Mouse (Mus musculus): Measurements from ENCODE around the gene Olfr50.

Olfr50 gene

GRCm38 (mm10) chr2:36790238-36790637 is at the start of gene Olfr50:
TSS of gene Olfr50 (plus strand) at chr2:36790538.
- H3K4me3 ChIP-seq (replicated peaks; ENCODE audit: low read length) = no peak within 1 kb of the TSS
- H3K36me3 ChIP-seq (ENCODE audit: insufficient read depth, low read length) = no peaks in the 10 kb centered on the region
- TF ChIP-seq CTCF (conservative IDR thresholded peaks at IDR 0.05; ENCODE audit: low read length) = no peak
- TF ChIP-seq POU5F1 (IDR thresholded peaks at IDR 0.05; ENCODE audit: borderline replicate concordance, low read length) = no peak
- TF ChIP-seq NANOG (IDR thresholded peaks at IDR 0.05; ENCODE audit: borderline replicate concordance, low read length) = no peak
- H3K27me3 ChIP-seq (ENCODE audit: insufficient read depth, low read length) = no peaks in the 10 kb centered on the region
- no peaks in the 10 kb centered on the region for H3K9me3 ChIP-seq (ENCODE audit: low read length)
- no peaks in the 10 kb centered on the region for H3K4me1 ChIP-seq (replicated peaks; ENCODE audit: low read depth, low read length)

GRCm38 (mm10) chr2:36783976-36784375 is 6.4 kb upstream of the Olfr50 start, which contains the start of gene Olfr348:
TSS of gene Olfr348 (plus strand) at chr2:36784276.
- H3K4me3 ChIP-seq (replicated peaks; ENCODE audit: low read length) = no peak within 1 kb of the TSS
- H3K9me3 ChIP-seq (ENCODE audit: low read length) = peaks cover 3% of the 10 kb centered on the region; the same call in 1 of the 2 replicates
- no peaks in the 10 kb centered on the region for H3K36me3 ChIP-seq (ENCODE audit: insufficient read depth, low read length)
- TF ChIP-seq NANOG (IDR thresholded peaks at IDR 0.05; ENCODE audit: borderline replicate concordance, low read length) (no peak), CTCF (conservative IDR thresholded peaks at IDR 0.05; ENCODE audit: low read length) (no peak), POU5F1 (IDR thresholded peaks at IDR 0.05; ENCODE audit: borderline replicate concordance, low read length) (no peak)
- no peaks in the 10 kb centered on the region for H3K4me1 ChIP-seq (replicated peaks; ENCODE audit: low read depth, low read length)
- no peaks in the 10 kb centered on the region for H3K27me3 ChIP-seq (ENCODE audit: insufficient read depth, low read length)

- no peak within 1 kb of the TSS for H3K4me3 ChIP-seq (replicated peaks; ENCODE audit: low read length)
- peaks cover 33% of the 10 kb centered on the region for H3K9me3 ChIP-seq (ENCODE audit: low read length)
- H3K27me3 ChIP-seq (ENCODE audit: insufficient read depth, low read length) = no peaks in the 10 kb centered on the region
- TF ChIP-seq NANOG (IDR thresholded peaks at IDR 0.05; ENCODE audit: borderline replicate concordance, low read length) = no peak
- no peak for TF ChIP-seq CTCF (conservative IDR thresholded peaks at IDR 0.05; ENCODE audit: low read length)
- TF ChIP-seq POU5F1 (IDR thresholded peaks at IDR 0.05; ENCODE audit: borderline replicate concordance, low read length) = no peak
- no peaks in the 10 kb centered on the region for H3K36me3 ChIP-seq (ENCODE audit: insufficient read depth, low read length)
- no peaks in the 10 kb centered on the region for H3K4me1 ChIP-seq (replicated peaks; ENCODE audit: low read depth, low read length)
These were observed 26.6 kb downstream of the Olfr50 start, which contains the start of gene Olfr3 for GRCm38 (mm10) chr2:36816932-36817331. TSS of gene Olfr3 (minus strand) at chr2:36817032.

- Histone ChIP-seq H3K36me3 (ENCODE audit: insufficient read depth, low read length) (no peaks in the 10 kb centered on the region), H3K4me1 (replicated peaks; ENCODE audit: low read depth, low read length) (no peaks in the 10 kb centered on the region), H3K27me3 (ENCODE audit: insufficient read depth, low read length) (no peaks in the 10 kb centered on the region), H3K4me3 (replicated peaks; ENCODE audit: low read length) (no peak within 1 kb of the TSS), H3K9me3 (ENCODE audit: low read length) (peaks cover 20% of the 10 kb centered on the region)
- TF ChIP-seq NANOG (IDR thresholded peaks at IDR 0.05; ENCODE audit: borderline replicate concordance, low read length) (no peak), POU5F1 (IDR thresholded peaks at IDR 0.05; ENCODE audit: borderline replicate concordance, low read length) (no peak), CTCF (conservative IDR thresholded peaks at IDR 0.05; ENCODE audit: low read length) (no peak)
These were observed 55.7 kb downstream of the Olfr50 start, which contains the start of gene Olfr350 for GRCm38 (mm10) chr2:36846010-36846409. TSS of gene Olfr350 (plus strand) at chr2:36846310.

All from E14TG2a.4 (cell line).